Mouse (Mus musculus) layer of hippocampus, adult 9-10 months (tissue): ENCODE data around the gene Tmem213.

ENCODE experiments used
- DNase-seq: peaks from one replicate; pipeline ENCODE4 v3.0.0; 2022; ENCODE audit warnings: low spot score

Tmem213 gene

DNA sequence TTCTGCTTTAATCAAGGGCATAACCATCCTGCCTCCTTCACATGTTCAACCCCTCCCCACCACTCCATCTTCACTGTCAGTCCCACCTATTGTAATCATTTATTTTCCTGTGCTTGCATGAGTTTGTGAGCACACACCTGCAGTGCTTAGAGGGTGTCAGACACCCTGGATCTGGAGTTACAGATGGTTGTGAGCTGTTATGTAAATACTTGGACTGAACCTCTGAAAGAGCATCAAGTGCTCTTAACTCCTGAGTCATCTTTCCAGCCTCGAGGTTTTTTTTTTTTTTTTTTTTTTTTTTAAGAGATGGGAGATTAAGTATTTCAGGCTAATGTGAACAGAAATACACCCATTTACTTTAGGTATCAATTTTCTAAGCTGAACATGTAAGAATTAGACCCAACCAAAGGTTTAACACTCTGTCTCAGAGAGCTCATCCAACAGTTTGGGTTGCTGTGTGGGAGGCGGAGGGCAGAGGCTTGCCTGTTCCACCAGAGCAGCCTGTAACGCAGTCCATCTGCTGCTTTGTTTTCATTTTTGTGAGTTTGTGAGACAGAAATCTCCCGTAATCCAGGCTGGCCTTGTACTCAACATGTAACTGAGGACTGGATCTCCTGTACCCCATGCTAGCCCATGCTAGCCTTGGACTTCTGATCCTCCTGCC, 7.2 kb downstream of the Tmem213 start:
- peak; percentile 41 for DNase-seq

- no peak for DNase-seq
These were observed 9.3 kb downstream of the Tmem213 start for GRCm38 (mm10) chr6:38118341-38118740.

- DNase-seq = no peak
These were observed 11.8 kb downstream of the Tmem213 start for GRCm38 (mm10) chr6:38120681-38121371.

- DNase-seq = no peak
These were observed 12.8 kb downstream of the Tmem213 start for GRCm38 (mm10) chr6:38121843-38122242.

GRCm38 (mm10) chr6:38122791-38123190, 13.7 kb downstream of the Tmem213 start:
- DNase-seq = no peak

- DNase-seq = no peak
These were observed 14.6 kb downstream of the Tmem213 start for GRCm38 (mm10) chr6:38123471-38124206.

- no peak for DNase-seq
These were observed 15.3 kb downstream of the Tmem213 start, which contains the start of gene Atp6v0a4 for GRCm38 (mm10) chr6:38124207-38124835. Gene Atp6v0a4, minus strand, starts transcription at chr6:38124586.

GRCm38 (mm10) chr6:38124882-38125281, 15.8 kb downstream of the Tmem213 start:
- no peak for DNase-seq

GRCm38 (mm10) chr6:38125462-38125861, 16.4 kb downstream of the Tmem213 start:
- DNase-seq = no peak

DNA sequence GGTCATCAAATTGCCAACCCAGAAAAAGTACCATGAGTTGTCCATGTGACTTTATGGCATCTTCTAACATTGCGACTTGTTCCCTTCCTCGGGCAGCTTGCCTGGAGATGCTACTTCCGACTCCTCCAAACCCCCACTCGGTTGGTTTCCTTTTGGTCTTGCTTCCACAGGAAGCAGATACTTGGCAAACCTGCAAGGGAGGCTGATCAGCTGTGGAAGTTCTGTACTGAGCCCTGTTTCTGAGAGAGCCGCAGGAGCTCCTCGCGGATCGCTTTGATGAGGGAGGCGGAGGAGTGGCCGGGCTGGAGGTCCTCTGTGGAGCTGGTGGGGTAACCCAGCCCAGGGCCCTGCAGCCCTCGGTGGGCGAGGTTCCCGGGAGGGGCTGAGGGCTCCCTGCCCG, 19.1 kb downstream of the Tmem213 start:
- no peak for DNase-seq

DNA sequence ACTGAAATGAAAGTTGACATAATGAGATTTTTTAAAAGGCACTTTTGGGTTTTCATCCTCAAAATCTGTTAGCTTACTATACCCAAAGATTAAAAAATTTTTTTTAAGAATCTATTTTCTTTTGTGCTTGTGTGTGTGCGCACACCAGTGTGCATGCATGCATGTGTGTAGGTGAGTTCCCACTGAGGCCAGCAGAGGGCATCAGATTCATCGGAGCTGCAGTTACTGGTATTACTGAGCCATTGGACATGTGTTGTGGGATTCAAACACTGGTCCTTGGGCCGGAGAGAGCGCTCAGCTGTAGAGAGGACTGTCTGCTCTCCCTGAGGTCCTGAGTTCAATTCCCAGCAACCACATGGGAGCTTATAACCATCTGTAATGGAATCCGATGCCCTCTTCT, 20.8 kb downstream of the Tmem213 start:
- DNase-seq = no peak

DNA sequence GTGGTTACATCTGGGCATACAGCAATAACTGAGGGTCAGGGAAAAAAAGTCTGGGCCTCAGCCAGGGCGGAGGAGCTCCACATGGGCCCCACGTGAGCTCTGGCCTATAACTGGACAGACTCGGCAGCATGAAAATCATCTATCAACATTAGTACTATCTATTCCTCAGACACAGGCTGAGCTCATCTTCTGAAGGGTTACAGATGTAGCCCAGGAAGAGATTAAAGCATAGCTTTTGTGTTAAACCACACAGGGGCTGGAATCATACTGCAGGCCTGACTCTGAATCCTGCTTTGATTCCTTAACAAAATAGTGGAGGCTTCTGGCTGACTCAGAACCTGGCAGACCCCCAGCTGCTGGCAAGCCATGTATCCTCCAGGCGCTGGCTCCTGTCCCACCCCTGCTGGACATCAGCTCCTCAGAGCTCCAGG, 22.8 kb downstream of the Tmem213 start:
- no peak for DNase-seq

DNA sequence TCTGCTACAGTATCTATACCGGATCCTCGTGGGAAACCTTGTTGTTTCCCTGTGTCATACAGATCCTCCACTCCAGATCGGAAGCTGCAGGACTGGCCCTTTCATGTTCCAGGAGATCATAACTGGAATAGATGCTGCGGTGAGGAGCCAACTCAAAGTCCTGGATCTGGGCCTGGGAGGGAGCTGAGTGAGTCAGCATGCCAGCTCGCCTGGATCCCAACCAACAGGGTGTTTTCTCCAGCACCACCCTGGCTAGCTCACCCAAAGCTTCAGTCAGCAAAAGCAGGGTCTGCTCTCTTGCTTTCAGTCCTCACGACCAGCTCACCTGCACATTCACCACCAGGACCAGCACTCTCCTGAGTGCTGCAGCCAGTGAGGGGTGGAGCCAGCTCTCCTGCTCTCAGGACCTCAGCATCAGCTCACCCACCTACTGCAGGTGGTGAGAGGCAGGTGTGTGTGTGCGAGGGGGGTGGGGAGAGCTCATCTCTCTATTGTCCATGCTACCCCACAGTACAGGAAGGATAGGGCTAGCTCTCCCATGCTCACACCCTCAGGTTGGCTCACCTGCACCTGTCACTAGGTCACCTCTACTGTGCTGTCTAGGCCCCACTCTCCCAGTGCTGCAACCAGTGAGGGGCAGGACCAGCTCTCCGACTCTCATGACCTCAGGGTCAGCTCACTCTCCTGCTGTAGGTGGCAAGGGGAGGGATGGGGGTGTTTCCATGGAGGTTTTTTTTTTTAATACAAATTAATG, 25.9 kb downstream of the Tmem213 start:
- DNase-seq = peak; percentile 44

DNA sequence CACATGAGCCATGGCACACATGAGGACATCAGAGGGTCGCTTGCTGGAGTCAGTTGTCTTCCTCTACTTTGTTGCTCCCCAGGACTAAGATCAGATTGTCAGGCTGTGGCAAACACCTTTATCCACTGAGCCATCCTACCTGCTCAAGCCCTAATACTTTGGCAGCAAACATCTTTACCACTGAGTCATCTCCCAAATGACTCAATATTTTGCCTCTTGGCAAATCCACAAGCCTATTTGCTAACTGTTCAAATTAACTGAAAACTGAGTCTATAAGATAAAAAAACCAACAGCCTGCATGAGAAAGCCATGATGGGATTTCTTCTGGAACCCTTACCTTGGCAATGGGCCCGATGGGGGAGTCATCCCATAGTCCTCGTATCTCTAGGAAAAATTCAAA, 30.0 kb downstream of the Tmem213 start:
- DNase-seq = no peak

DNA sequence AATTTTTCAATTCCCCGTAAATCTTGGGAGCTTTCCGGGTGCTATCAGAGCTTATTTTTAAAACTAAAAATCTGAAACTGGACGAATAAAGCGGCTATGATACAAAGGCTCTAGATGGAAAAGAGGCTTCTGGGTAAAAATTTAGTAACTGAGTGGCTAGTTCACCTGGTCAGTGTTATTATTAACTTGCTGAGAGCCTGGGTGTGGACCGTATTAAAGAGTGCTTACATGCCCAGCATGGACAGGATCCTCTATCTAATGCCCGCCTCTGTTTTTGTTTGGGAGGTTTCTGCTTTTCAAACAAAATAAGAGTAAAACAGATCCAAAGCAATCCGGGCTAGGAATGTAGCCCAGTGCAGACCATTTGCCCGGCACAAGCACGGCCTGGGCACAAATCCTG, 31.3 kb downstream of the Tmem213 start:
- DNase-seq = no peak

GRCm38 (mm10) chr6:38144161-38144998, 35.3 kb downstream of the Tmem213 start:
- DNase-seq = no peak

GRCm38 (mm10) chr6:38145463-38146065, 36.5 kb downstream of the Tmem213 start:
- DNase-seq = peak; percentile 63

- DNase-seq = no peak
These were observed 38.2 kb downstream of the Tmem213 start for GRCm38 (mm10) chr6:38147301-38147700.

DNA sequence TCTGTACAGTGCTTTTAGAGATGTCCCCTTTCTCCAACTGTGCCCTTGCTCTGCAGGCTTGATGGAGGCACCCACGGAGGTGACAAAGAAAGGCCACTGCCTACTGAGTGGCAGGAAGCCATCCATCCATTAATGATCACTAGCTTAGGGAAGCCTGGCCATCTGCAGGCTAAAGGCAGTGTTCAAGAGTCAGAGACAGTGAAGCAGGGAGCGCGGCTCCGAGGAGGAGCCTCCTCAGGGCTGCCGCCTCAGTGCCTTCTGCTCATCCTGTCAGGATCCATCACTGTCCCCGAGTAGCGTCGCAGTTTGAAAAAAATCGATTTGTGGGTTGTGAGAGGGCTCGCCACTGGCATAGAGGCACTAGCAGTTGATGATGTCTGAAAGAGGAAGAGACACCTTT, 39.6 kb downstream of the Tmem213 start:
- no peak for DNase-seq

DNA sequence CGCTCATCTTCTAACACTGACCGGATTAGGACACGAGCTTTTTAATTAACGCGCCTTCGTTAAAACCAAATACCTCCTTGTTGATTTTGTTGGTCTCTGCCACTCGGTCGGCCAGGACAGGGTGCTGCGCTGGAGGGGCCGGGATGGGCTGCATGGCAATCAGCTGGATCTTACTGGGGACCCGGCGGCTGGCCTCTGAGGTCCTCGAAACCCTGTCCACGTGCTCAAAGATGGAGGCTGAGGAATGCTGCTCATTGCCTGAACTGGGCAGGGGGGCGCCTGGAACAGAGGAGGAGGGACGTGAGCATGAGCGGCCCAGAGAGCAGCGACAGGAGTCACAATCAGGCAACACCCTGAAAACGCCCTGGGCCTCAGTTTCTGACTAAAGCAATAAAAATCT, 40.4 kb downstream of the Tmem213 start:
- no peak for DNase-seq
